Mouse (Mus musculus) cerebellum, postnatal 25 days (tissue): ENCODE measurements around the gene Opalin.

Experiments
- DNase-seq, 2 experiments: peaks; one replicate each; pipeline ENCODE4 v3.0.0; 2021; ENCODE audit warnings: mixed read lengths in 2 of 2

The Opalin gene

GRCm38 (mm10) chr19:41076906-41077305 is at the start of gene Opalin:
Gene Opalin (minus strand): TSS chr19:41077113.
- no peak for DNase-seq

DNA sequence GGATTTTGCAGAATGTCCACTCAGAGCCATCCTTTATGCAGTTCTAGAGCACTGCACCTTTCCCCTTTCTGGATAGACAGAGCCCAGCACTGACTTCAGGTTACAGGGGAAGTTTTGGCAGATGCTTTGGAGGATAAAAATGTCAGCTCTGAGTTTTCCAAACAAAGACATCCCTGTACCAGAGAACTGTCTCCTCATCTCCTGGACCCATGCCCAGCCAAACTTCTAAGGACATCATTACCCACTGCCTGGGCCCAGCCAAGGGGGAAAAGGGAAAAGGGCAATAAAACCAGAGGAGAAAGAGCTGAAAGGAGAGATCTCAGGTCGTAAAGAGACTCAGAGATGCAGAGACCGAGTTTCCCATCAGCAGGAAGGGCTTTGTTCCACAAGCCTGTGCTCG is 46.1 kb upstream of the Opalin start:
- no peak for DNase-seq

DNA sequence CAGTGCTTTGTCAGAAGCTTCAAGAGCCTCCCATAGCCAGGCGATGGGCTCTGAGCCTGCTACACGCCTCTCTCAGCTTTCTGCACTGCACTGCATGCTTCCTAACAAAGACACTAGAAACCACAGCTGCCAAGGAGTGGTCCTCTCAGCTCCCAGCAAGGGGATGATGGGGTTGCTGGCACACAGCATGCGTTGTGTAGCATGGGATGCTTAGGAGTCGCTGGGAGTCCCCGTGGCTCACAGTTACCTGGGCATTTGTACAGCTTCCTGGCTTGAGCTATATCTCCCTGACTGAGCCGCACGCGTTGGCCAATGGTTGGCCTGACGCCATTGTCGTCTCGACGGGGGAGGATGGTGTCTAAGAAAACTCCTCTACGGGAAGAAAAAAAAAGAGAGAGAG is 43.0 kb upstream of the Opalin start:
- DNase-seq, result peak in 1 of 2 experiments; percentile 51

- DNase-seq, result no peak
Observed at GRCm38 (mm10) chr19:41118346-41118745, 41.4 kb upstream of the Opalin start.

GRCm38 (mm10) chr19:41117334-41117733 is 40.4 kb upstream of the Opalin start:
- DNase-seq, result peak; percentile 72 to 77

- no peak for DNase-seq
Observed at GRCm38 (mm10) chr19:41114611-41115010, 37.7 kb upstream of the Opalin start.

DNA sequence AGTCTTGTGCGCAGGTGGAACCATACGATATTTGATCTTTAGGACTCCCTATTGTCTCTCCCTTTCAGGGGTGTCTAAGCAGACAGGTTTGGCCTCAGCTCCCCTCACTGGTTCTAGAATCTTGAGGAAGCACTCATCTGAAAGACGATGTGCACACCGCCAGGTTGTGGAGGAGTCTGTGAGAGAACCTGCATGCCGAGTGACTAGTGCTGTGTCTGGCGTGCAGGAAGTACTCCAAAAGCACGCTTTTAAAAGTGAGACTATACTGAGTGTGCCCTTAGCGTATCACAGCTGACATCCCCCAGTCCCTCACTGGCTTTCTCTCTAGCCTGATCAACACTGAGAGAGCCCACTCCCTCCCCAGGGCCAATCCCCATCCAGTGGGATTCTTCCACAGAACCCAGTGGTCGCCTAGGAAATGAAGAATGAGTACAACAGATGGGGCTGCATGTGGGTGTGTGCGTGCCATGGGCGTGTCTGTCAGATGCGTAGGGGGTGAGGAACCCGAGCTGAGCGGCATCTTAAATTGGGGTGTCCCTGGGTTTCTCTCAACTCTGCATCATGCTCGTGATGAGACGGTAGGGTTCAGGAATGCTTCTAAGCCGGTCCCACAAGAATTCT is 37.1 kb upstream of the Opalin start:
- DNase-seq, result no peak

DNA sequence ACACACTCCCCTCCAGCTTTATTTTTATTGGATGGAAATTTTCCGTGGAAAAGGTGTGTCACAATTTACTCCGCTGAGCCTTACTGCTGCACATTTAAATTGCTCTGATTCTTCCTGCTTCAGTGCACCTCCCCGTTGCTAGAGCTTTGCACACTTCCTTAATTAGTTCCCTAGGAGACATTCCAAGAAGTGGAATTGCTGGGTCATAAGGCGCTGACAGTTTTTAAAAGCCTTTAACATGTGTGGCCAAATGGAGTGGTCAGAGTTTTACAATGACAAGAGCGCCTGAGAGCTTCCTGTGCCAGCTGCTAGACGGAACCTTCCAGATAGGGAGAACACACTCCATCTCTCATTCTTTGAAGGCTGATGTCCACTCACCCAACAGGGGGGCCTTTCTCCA is 35.7 kb upstream of the Opalin start:
- no peak for DNase-seq

GRCm38 (mm10) chr19:41109991-41110390 is 33.1 kb upstream of the Opalin start:
- DNase-seq, result peak; percentile 35 to 55

DNA sequence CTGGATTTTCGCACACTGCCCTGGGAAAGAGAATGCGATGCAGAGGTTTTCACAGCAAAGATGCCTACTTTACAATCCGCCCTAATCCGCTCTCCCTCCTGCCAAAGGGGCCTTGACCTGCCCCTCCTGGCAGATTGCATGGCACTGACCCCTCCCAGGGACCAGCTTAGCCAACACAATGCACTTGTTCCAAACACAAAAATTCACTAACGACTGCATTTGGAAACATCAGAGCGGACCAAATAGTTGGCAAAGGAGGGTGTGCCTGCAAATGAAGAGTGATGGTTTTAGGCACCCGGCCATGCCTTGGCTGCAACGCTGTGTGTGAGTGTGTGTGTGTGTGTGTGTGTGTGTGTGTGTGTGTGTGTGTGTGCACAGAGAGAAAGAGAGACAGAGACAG is 32.6 kb upstream of the Opalin start:
- DNase-seq, result peak; percentile 16 to 48

GRCm38 (mm10) chr19:41108666-41109065 is 31.8 kb upstream of the Opalin start:
- no peak for DNase-seq

DNA sequence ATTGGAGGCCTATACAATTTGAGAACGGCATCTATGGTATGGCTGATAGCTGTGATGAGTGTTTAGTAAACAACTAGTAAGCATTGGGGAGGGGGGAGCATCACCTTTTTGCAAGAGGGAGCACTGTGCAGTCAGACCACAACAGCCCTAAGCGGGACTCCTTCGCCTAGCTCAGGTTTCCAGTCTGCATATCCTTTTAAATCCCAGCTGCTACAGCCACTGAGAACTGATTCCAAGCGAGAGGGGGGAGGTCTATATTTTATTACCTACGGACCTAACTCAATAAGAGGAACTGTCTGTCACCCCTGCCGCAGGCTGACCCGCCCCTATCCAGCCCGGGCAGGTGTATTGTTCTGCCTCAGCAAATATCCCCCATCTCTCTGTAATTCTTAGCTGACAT is 30.6 kb upstream of the Opalin start:
- no peak for DNase-seq

- peak; percentile 44 to 56 for DNase-seq
Observed at GRCm38 (mm10) chr19:41104922-41105321, 28.0 kb upstream of the Opalin start.

- DNase-seq, result peak; percentile 96 to 98
Observed at GRCm38 (mm10) chr19:41101390-41101789, 24.5 kb upstream of the Opalin start.

GRCm38 (mm10) chr19:41100863-41101262 is 23.9 kb upstream of the Opalin start:
- DNase-seq, result peak; percentile 53 to 71

GRCm38 (mm10) chr19:41097038-41097437 is 20.1 kb upstream of the Opalin start:
- no peak for DNase-seq

DNA sequence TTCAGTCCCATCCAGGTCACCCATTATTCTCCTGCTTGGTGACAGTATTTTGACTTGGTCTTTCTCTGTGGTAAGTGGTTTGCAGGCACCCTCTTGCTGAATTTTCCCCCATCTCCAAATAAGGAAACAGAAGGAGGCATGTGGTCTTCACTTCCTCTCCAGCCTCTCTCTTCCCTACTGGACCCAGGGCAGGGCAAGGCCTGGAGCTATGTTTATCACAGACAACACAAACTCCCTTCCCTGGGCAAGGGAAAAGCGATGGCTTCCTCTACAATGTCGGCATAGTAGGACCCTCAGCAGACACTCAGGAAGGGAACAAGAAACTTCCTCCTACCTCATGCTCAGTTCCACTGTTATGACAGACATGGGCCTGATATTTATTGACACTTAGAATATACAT is 15.0 kb upstream of the Opalin start:
- no peak for DNase-seq

DNA sequence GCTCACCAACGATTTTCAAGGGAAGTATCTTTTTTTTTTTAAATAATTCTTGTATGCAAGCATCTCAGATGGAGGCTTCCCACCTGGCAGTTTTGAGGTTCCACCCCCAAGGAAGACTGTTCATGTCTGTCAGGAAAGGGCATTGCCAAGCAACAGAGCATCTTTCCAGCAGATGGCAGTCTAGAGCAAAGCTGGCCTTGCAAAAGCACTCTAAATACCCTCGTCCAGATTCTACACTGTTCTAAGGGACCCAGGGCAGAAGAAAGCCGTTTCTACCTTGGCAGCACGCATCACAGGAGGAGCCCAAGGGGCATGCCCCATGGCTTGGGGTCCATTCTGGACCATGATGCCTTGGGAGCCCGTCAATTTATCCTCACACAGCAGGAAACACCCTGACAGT is 12.9 kb upstream of the Opalin start:
- DNase-seq, result peak; percentile 71 to 85

- DNase-seq, result no peak
Observed at GRCm38 (mm10) chr19:41088491-41088890, 11.6 kb upstream of the Opalin start.

DNA sequence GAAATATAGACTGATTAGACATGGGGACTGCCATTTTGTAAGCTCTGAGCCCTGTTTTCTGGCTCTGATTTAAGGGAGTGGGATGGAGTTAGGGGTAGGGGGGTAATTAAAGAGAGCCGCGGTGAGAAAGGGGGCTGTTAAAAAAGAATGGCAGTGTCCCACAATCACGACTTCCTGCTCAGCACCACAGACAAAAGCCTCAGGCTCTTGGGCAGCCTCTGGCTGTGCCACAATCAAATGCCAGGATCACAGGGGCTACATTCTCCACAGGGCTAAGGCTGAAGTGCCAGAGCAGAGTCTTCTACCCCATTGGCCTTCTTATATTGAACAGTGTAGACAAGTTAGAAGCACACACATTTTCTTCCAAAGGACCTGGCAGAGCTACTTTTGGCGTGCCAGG is 11.0 kb upstream of the Opalin start:
- no peak for DNase-seq

- peak; percentile 79 to 87 for DNase-seq
Observed at GRCm38 (mm10) chr19:41086700-41087099, 9.8 kb upstream of the Opalin start.

DNA sequence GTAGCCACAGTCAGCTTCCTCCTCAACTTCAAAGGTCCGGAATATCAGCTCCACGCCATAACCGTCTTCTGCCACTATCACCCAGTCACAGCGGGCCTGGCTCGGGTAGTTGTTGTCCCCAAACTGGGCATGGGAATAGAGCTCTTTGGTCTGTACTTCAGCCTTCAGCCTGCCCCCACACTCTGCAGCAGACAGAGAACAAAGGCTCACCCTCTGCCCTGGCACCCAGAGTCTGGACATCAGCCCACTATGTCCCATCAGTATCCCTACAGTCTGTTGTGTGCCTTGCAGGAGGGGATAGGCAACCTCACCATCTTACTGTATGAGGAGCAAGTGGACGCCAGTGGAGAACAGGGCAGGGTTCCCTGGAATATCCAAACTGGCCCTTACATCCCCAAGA is 9.4 kb upstream of the Opalin start:
- DNase-seq, result no peak

GRCm38 (mm10) chr19:41083646-41084045 is 6.7 kb upstream of the Opalin start:
- DNase-seq, result no peak

- DNase-seq, result no peak
Observed at GRCm38 (mm10) chr19:41081589-41081988, 4.7 kb upstream of the Opalin start.

- no peak for DNase-seq
Observed at GRCm38 (mm10) chr19:41073746-41074455, 3.0 kb downstream of the Opalin start.
